Mouse (Mus musculus): ENCODE results near the gene Gm45717. TPM values are rescaled to one million over a fixed set of nuclear protein-coding genes. Genes with fewer than 3 reads are reported as not detected.

The Gm45717 gene
- polyA plus RNA-seq, 1 experiment = not detected

GRCm38 (mm10) chr7:140954733-140955071, 1.0 kb downstream of the Gm45717 start:
- peak overlapping the region; percentile 52; the same call in 1 of the 2 replicates for H3K27ac ChIP-seq (ENCODE audit: insufficient read depth, low read depth, low read length)
- no peaks in the 10 kb centered on the region for H3K27me3 ChIP-seq (replicated peaks; ENCODE audit: control insufficient read depth, insufficient read depth, low read length)
- no peaks in the 10 kb centered on the region for H3K4me1 ChIP-seq (ENCODE audit: control insufficient read depth, insufficient read depth, low read length)
- no peak for DNase-seq
- TF ChIP-seq POLR2A (IDR thresholded peaks at IDR 0.05; ENCODE audit: low read depth, low read length) (no peak), CTCF (conservative IDR thresholded peaks at IDR 0.05; ENCODE audit: insufficient read depth, insufficient read length, low read depth, low read length) (no peak)
- under 1% methylated on average over 9 of the region's 9 CpGs for WGBS
- no peaks in the 10 kb centered on the region for H3K36me3 ChIP-seq (ENCODE audit: control insufficient read depth, insufficient read depth, low read length)
- peak overlapping the region; percentile 68 for H3K4me3 ChIP-seq (ENCODE audit: insufficient read depth, low read depth, low read length)

GRCm38 (mm10) chr7:140953800-140954732, 1.7 kb downstream of the Gm45717 start:
- TF ChIP-seq POLR2A (IDR thresholded peaks at IDR 0.05; ENCODE audit: low read depth, low read length) (no peak), CTCF (conservative IDR thresholded peaks at IDR 0.05; ENCODE audit: insufficient read depth, insufficient read length, low read depth, low read length) (no peak)
- Histone ChIP-seq H3K4me1 (ENCODE audit: control insufficient read depth, insufficient read depth, low read length) (no peaks in the 10 kb centered on the region), H3K27ac (ENCODE audit: insufficient read depth, low read depth, low read length) (peak overlapping the region; percentile 60)

GRCm38 (mm10) chr7:140953133-140953532, 2.6 kb downstream of the Gm45717 start:
- Histone ChIP-seq H3K27me3 (replicated peaks; ENCODE audit: control insufficient read depth, insufficient read depth, low read length) (no peaks in the 10 kb centered on the region), H3K4me3 (ENCODE audit: insufficient read depth, low read depth, low read length) (no peak overlapping the region), H3K27ac (ENCODE audit: insufficient read depth, low read depth, low read length) (peak overlapping the region; percentile 60), H3K4me1 (ENCODE audit: control insufficient read depth, insufficient read depth, low read length) (no peaks in the 10 kb centered on the region), H3K36me3 (ENCODE audit: control insufficient read depth, insufficient read depth, low read length) (no peaks in the 10 kb centered on the region)
- no peak for DNase-seq
- TF ChIP-seq CTCF (conservative IDR thresholded peaks at IDR 0.05; ENCODE audit: insufficient read depth, insufficient read length, low read depth, low read length) (no peak), POLR2A (IDR thresholded peaks at IDR 0.05; ENCODE audit: low read depth, low read length) (no peak)
- WGBS = 57% methylated on average over 11 of the region's 11 CpGs

More at GRCm38 (mm10) chr7:140953800-140954732, 1.7 kb downstream of the Gm45717 start:
- Histone ChIP-seq H3K4me3 (ENCODE audit: insufficient read depth, low read depth, low read length) (peak overlapping the region; percentile 68), H3K27me3 (replicated peaks; ENCODE audit: control insufficient read depth, insufficient read depth, low read length) (no peaks in the 10 kb centered on the region), H3K36me3 (ENCODE audit: control insufficient read depth, insufficient read depth, low read length) (no peaks in the 10 kb centered on the region)
- no peak for DNase-seq
- WGBS = 44% methylated on average over 15 of the region's 15 CpGs

GRCm38 (mm10) chr7:140952441-140952840, 3.3 kb downstream of the Gm45717 start:
- TF ChIP-seq POLR2A (IDR thresholded peaks at IDR 0.05; ENCODE audit: low read depth, low read length) (no peak), CTCF (conservative IDR thresholded peaks at IDR 0.05; ENCODE audit: insufficient read depth, insufficient read length, low read depth, low read length) (no peak)
- Histone ChIP-seq H3K4me1 (ENCODE audit: control insufficient read depth, insufficient read depth, low read length) (no peaks in the 10 kb centered on the region), H3K4me3 (ENCODE audit: insufficient read depth, low read depth, low read length) (no peak overlapping the region), H3K36me3 (ENCODE audit: control insufficient read depth, insufficient read depth, low read length) (no peaks in the 10 kb centered on the region), H3K27ac (ENCODE audit: insufficient read depth, low read depth, low read length) (peak overlapping the region; percentile 60; the same call in 1 of the 2 replicates), H3K27me3 (replicated peaks; ENCODE audit: control insufficient read depth, insufficient read depth, low read length) (no peaks in the 10 kb centered on the region)
- WGBS = 77% methylated on average over 7 of the region's 7 CpGs
- no peak for DNase-seq

GRCm38 (mm10) chr7:140951765-140952164, 4.0 kb downstream of the Gm45717 start:
- no peak for DNase-seq
- WGBS = 55% methylated on average over 6 of the region's 6 CpGs
- Histone ChIP-seq H3K4me3 (ENCODE audit: insufficient read depth, low read depth, low read length) (no peak overlapping the region), H3K4me1 (ENCODE audit: control insufficient read depth, insufficient read depth, low read length) (no peaks in the 10 kb centered on the region), H3K27me3 (replicated peaks; ENCODE audit: control insufficient read depth, insufficient read depth, low read length) (no peaks in the 10 kb centered on the region), H3K36me3 (ENCODE audit: control insufficient read depth, insufficient read depth, low read length) (no peaks in the 10 kb centered on the region), H3K27ac (ENCODE audit: insufficient read depth, low read depth, low read length) (no peak overlapping the region)
- TF ChIP-seq CTCF (conservative IDR thresholded peaks at IDR 0.05; ENCODE audit: insufficient read depth, insufficient read length, low read depth, low read length) (no peak), POLR2A (IDR thresholded peaks at IDR 0.05; ENCODE audit: low read depth, low read length) (no peak)

- no peaks in the 10 kb centered on the region for H3K27me3 ChIP-seq (replicated peaks; ENCODE audit: control insufficient read depth, insufficient read depth, low read length)
- H3K27ac ChIP-seq (ENCODE audit: insufficient read depth, low read depth, low read length) = peak overlapping the region; percentile 30
- WGBS = 39% methylated on average over 8 of the region's 8 CpGs
- TF ChIP-seq CTCF (conservative IDR thresholded peaks at IDR 0.05; ENCODE audit: insufficient read depth, insufficient read length, low read depth, low read length) = no peak
- no peak for TF ChIP-seq POLR2A (IDR thresholded peaks at IDR 0.05; ENCODE audit: low read depth, low read length)
- no peaks in the 10 kb centered on the region for H3K36me3 ChIP-seq (ENCODE audit: control insufficient read depth, insufficient read depth, low read length)
- no peaks in the 10 kb centered on the region for H3K4me1 ChIP-seq (ENCODE audit: control insufficient read depth, insufficient read depth, low read length)
- H3K4me3 ChIP-seq (ENCODE audit: insufficient read depth, low read depth, low read length) = no peak overlapping the region
- peak; percentile 79 for DNase-seq
These were observed 4.7 kb downstream of the Gm45717 start for GRCm38 (mm10) chr7:140951051-140951450.

- no peak for DNase-seq
- Histone ChIP-seq H3K27me3 (replicated peaks; ENCODE audit: control insufficient read depth, insufficient read depth, low read length) (no peaks in the 10 kb centered on the region), H3K36me3 (ENCODE audit: control insufficient read depth, insufficient read depth, low read length) (no peaks in the 10 kb centered on the region), H3K4me1 (ENCODE audit: control insufficient read depth, insufficient read depth, low read length) (no peaks in the 10 kb centered on the region), H3K27ac (ENCODE audit: insufficient read depth, low read depth, low read length) (peak within 1 kb of the TSS; percentile 4), H3K4me3 (ENCODE audit: insufficient read depth, low read depth, low read length) (no peak within 1 kb of the TSS)
- TF ChIP-seq POLR2A (IDR thresholded peaks at IDR 0.05; ENCODE audit: low read depth, low read length) = no peak
- no peak for TF ChIP-seq CTCF (conservative IDR thresholded peaks at IDR 0.05; ENCODE audit: insufficient read depth, insufficient read length, low read depth, low read length)
- WGBS = 74% methylated on average over 16 of the region's 16 CpGs
These were observed 5.8 kb downstream of the Gm45717 start, which contains the start of gene Ifitm5 for GRCm38 (mm10) chr7:140949824-140950530. Gene Ifitm5, minus strand, starts transcription at chr7:140950291.
